Mouse (Mus musculus) forebrain, postnatal 0 days (tissue): Measurements from ENCODE around the gene Noto. TPM values are rescaled to one million over a fixed set of nuclear protein-coding genes. Genes with fewer than 3 reads are reported as not detected.
"Not testable (repeated sequence)": the region's sequence is repeated elsewhere in the genome, so short reads cannot be mapped to it uniquely, and the experiment has no call there.

Source experiments
- ATAC-seq: fragments of 200-750 bp; cut with Nextera tagmentation; 2 replicates; pipeline ENCODE4 v1.8.0; 2017; ENCODE audit warnings: mild to moderate bottlenecking, moderate library complexity
- DNase-seq: peaks from one replicate; pipeline ENCODE4 v3.0.0-alpha.2; 2015
- H3K27ac ChIP-seq: fragments of 300-500 bp; sonication (generic); 2 replicates; pipeline ENCODE4 v1.5.1; 2014; ENCODE audit warnings: low read depth, mild to moderate bottlenecking, antibody characterized with exemption, low read length, moderate library complexity, mixed read lengths
- H3K27me3 ChIP-seq: fragments of 300-500 bp; sonication (generic); 2 replicates; pipeline ENCODE4 v1.6.1; 2014; ENCODE audit warnings: mild to moderate bottlenecking, low read length, mixed read lengths; ENCODE audit not compliant: insufficient read depth
- H3K36me3 ChIP-seq: fragments of 300-500 bp; sonication (generic); 2 replicates; pipeline ENCODE4 v1.6.1; 2014; ENCODE audit warnings: mild to moderate bottlenecking, moderate library complexity; ENCODE audit not compliant: insufficient read depth
- H3K4me1 ChIP-seq: fragments of 300-500 bp; sonication (generic); 2 replicates; pipeline ENCODE4 v1.6.1; 2014; ENCODE audit warnings: antibody characterized with exemption; ENCODE audit not compliant: insufficient read depth
- H3K4me2 ChIP-seq: fragments of 300-500 bp; sonication (generic); 2 replicates; pipeline ENCODE4 v1.6.1; 2014; ENCODE audit warnings: low read depth, mild to moderate bottlenecking, moderate library complexity
- H3K4me3 ChIP-seq: fragments of 300-500 bp; sonication (generic); 2 replicates; pipeline ENCODE4 v1.5.1; 2014; ENCODE audit warnings: low read depth, low read length, mixed read lengths
- H3K9ac ChIP-seq: fragments of 300-500 bp; sonication (generic); 2 replicates; pipeline ENCODE4 v1.6.1; 2014; ENCODE audit warnings: mild to moderate bottlenecking
- H3K9me3 ChIP-seq: fragments of 300-500 bp; sonication (generic); 2 replicates; pipeline ENCODE4 v1.6.1; 2016; ENCODE audit warnings: low read length
- CTCF ChIP-seq: sonication (generic); IDR thresholded peaks from 2 replicates; pipeline ENCODE4 v1.5.1; 2016; ENCODE audit warnings: antibody characterized with exemption, control low read depth, low read depth
- WGBS: fragments of 180-500 bp; shearing (Covaris S2); extraction: QIAGEN DNeasy Blood & Tissue Kit; methylation state at CpG from one replicate; pipeline ENCODE4 v1.1.7; 2014; 5-methylcytosine and 5-hydroxymethylcytosine counted together
- polyA plus RNA-seq: library from polyadenylated mRNA; unstranded; fragments of >200 nt; fragmentation: Nextera tagmentation; extraction: Ambion mirVana; gene quantifications from 2 replicates; pipeline ENCODE4 v1.2.1, GENCODE M21; 2015
- total RNA-seq: library from RNA; depleted of rRNA; stranded (reverse); fragments of >200 nt; gene quantifications from 2 replicates; pipeline ENCODE4 v1.2.3, GENCODE M21; 2014

Gene Noto
- total and polyA plus RNA-seq, 2 experiments from 2014 or later, result not detected

GRCm38 (mm10) chr6:85443488-85444233 lies 20.0 kb downstream of the Noto start:
- Histone ChIP-seq H3K9ac (no peak overlapping the region), H3K27ac (no peak overlapping the region), H3K4me1 (no peaks in the 10 kb centered on the region), H3K36me3 (peaks cover 53% of the 10 kb centered on the region), H3K4me3 (no peak overlapping the region), H3K9me3 (no peaks in the 10 kb centered on the region), H3K27me3 (no peaks in the 10 kb centered on the region), H3K4me2 (no peak overlapping the region)
- TF ChIP-seq CTCF, result no peak
- ATAC-seq, result no peak
- DNase-seq, result no peak
- 85% methylated on average over 3 of the region's 3 CpGs for WGBS

GRCm38 (mm10) chr6:85444266-85444965 lies 20.7 kb downstream of the Noto start:
- H3K27ac ChIP-seq, result no peak overlapping the region
- no peaks in the 10 kb centered on the region for H3K27me3 ChIP-seq
- TF ChIP-seq CTCF, result no peak
- no peaks in the 10 kb centered on the region for H3K4me1 ChIP-seq
- H3K9ac ChIP-seq, result no peak overlapping the region
- H3K4me2 ChIP-seq, result no peak overlapping the region
- ATAC-seq (no peak), DNase-seq (no peak)
- H3K9me3 ChIP-seq, result no peaks in the 10 kb centered on the region
- 90% methylated on average over 8 of the region's 8 CpGs for WGBS
- peaks cover 46% of the 10 kb centered on the region for H3K36me3 ChIP-seq
- H3K4me3 ChIP-seq, result no peak overlapping the region

- no peak for ATAC-seq
Observed at GRCm38 (mm10) chr6:85445286-85445685, 21.6 kb downstream of the Noto start.

DNA sequence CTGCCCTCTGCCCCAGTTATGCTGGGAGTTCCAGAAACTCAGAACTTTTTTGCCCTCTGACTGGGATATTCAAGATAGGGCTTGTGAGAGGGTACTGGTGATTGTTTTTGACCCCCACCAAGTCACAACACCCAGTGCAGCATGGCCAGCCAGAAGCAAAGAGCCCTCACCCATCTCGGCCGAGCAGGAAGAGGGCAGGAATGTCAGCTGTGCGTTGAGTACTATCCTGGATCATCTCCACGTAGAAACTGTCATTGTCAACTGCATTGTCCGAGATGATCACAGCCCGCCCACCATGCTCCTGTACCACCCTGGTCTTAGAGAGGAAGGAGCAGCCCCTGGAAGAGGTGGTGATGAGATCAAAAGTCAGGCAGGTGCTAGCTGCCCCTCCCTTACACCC lies 23.7 kb downstream of the Noto start:
- no peak for ATAC-seq
- Histone ChIP-seq H3K9ac (no peak overlapping the region), H3K9me3 (no peaks in the 10 kb centered on the region), H3K4me2 (no peak overlapping the region), H3K27ac (no peak overlapping the region), H3K4me1 (no peaks in the 10 kb centered on the region), H3K27me3 (no peaks in the 10 kb centered on the region), H3K4me3 (no peak overlapping the region), H3K36me3 (peaks cover 19% of the 10 kb centered on the region)
- WGBS, result 89% methylated on average over 6 of the region's 6 CpGs
- DNase-seq, result no peak
- TF ChIP-seq CTCF, result no peak

More at GRCm38 (mm10) chr6:85445286-85445685, 21.6 kb downstream of the Noto start:
- H3K36me3 ChIP-seq, result peaks cover 37% of the 10 kb centered on the region
- no peaks in the 10 kb centered on the region for H3K27me3 ChIP-seq
- H3K4me3 ChIP-seq, result no peak overlapping the region
- H3K9ac ChIP-seq, result no peak overlapping the region
- no peak for DNase-seq
- no peak overlapping the region for H3K4me2 ChIP-seq
- 79% methylated on average over 5 of the region's 5 CpGs for WGBS
- no peak overlapping the region for H3K27ac ChIP-seq
- no peaks in the 10 kb centered on the region for H3K4me1 ChIP-seq
- H3K9me3 ChIP-seq, result no peaks in the 10 kb centered on the region
- no peak for TF ChIP-seq CTCF

DNA sequence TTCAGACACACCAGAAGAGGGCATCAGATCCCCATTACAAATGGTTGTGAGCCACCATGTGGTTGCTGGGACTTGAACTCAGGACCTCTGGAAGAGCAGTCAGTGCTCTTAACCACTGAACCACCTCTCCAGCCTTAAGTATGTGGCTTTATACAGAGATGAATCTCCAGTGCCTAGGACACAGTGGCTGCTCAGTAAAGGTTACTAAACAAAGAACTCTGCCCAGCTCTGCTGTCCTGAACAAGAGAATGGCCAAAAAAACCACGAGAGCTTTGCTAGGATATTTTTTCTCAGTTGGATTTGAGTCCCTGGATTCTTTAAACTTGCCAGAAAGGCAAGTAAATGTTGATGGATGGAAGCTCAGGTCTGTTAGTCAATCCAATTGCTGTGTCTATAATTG lies 26.5 kb downstream of the Noto start:
- not testable (repeated sequence) for H3K36me3 ChIP-seq, H3K9ac ChIP-seq, H3K4me3 ChIP-seq, H3K9me3 ChIP-seq, DNase-seq, H3K27me3 ChIP-seq, H3K27ac ChIP-seq, ATAC-seq
- Histone ChIP-seq H3K4me2 (peak overlapping the region; percentile 93; the same call in 1 of the 2 replicates), H3K4me1 (peaks cover 22% of the 10 kb centered on the region)
- 50% methylated on average over 1 of the region's 1 CpGs for WGBS

- 4% methylated on average over 85 of the region's 96 CpGs for whole genome bisulfite sequencing
- Histone ChIP-seq H3K27ac (peak within 1 kb of the TSS; percentile 94), H3K9me3 (no peaks in the 10 kb centered on the region), H3K4me2 (peak within 1 kb of the TSS; percentile 93), H3K9ac (peak within 1 kb of the TSS; percentile 66), H3K4me3 (peak within 1 kb of the TSS; percentile 82), H3K27me3 (no peaks in the 10 kb centered on the region), H3K4me1 (peaks cover 24% of the 10 kb centered on the region), H3K36me3 (peaks cover 7% of the 10 kb centered on the region; the same call in 1 of the 2 replicates)
- TF ChIP-seq CTCF, result peak; percentile 74
- DNase-seq, result peak; percentile 99
- peak; percentile 93 for ATAC-seq
Observed at GRCm38 (mm10) chr6:85450697-85451663, 27.3 kb downstream of the Noto start, which contains the start of gene Cct7. TSS of gene Cct7 (plus strand) at chr6:85451514.
